Mouse (Mus musculus) left cerebral cortex, postnatal 4 days (tissue): Measurements from ENCODE around the gene Hsp90ab1. TPM values are rescaled to one million over a fixed set of nuclear protein-coding genes. Genes with fewer than 3 reads are reported as not detected.
A peak's percentile ranks its signal among the peaks of the same experiment; 100 is the strongest.

Experiments
- DNase-seq: peaks from one replicate; pipeline ENCODE4 v3.0.0-alpha.2; 2022
- intact Hi-C: fragments of 180-260 bp; cut with DNase I; formaldehyde crosslinking; loops from one replicate; pipeline ENCODE4 v1.15.1; 2025
- total RNA-seq, 2 experiments: library from RNA; stranded (reverse); gene quantifications; 2 replicates each; pipeline ENCODE4 v1.2.3; 2021

Hsp90ab1 gene
- total RNA-seq, 2 experiments from 2014 or later = 1,680 to 1,682 TPM

- peak; percentile 62 for DNase-seq
- intact Hi-C loops = no loop called here
Measured at GRCm38 (mm10) chr17:45544873-45545277, 28.2 kb downstream of the Hsp90ab1 start.

GRCm38 (mm10) chr17:45544001-45544872 is 28.8 kb downstream of the Hsp90ab1 start:
- peak; percentile 77 for DNase-seq
- intact Hi-C loops = no loop called here

- intact Hi-C loops = no loop called here
Measured at GRCm38 (mm10) chr17:45543115-45543514, 30.0 kb downstream of the Hsp90ab1 start.

GRCm38 (mm10) chr17:45542705-45543104 is 30.4 kb downstream of the Hsp90ab1 start:
- peak; percentile 62 for DNase-seq
- intact Hi-C loops = no loop called here

More at GRCm38 (mm10) chr17:45543115-45543514, 30.0 kb downstream of the Hsp90ab1 start:
- DNase-seq = no peak

- intact Hi-C loops = no loop called here
- no peak for DNase-seq
Measured at GRCm38 (mm10) chr17:45542129-45542528, 30.9 kb downstream of the Hsp90ab1 start.

GRCm38 (mm10) chr17:45539664-45540063 is 33.4 kb downstream of the Hsp90ab1 start:
- intact Hi-C loops = no loop called here
- DNase-seq = no peak

- intact Hi-C loops = no loop called here
Measured at GRCm38 (mm10) chr17:45538394-45538793, 34.7 kb downstream of the Hsp90ab1 start.

GRCm38 (mm10) chr17:45536264-45536663 is 36.8 kb downstream of the Hsp90ab1 start:
- no peak for DNase-seq
- intact Hi-C loops = no loop called here

More at GRCm38 (mm10) chr17:45538394-45538793, 34.7 kb downstream of the Hsp90ab1 start:
- no peak for DNase-seq

- intact Hi-C loops = no loop called here
- no peak for DNase-seq
Measured at GRCm38 (mm10) chr17:45532896-45533295, 40.2 kb downstream of the Hsp90ab1 start.

GRCm38 (mm10) chr17:45530346-45530782 is 42.7 kb downstream of the Hsp90ab1 start:
- peak; percentile 96 for DNase-seq
- intact Hi-C loops = no loop called here

- intact Hi-C loops = no loop called here
- DNase-seq = no peak
Measured at GRCm38 (mm10) chr17:45526571-45526970, 46.5 kb downstream of the Hsp90ab1 start.

- intact Hi-C loops = no loop called here
Measured at GRCm38 (mm10) chr17:45524961-45525360, 48.1 kb downstream of the Hsp90ab1 start.

GRCm38 (mm10) chr17:45523263-45523662 is 49.8 kb downstream of the Hsp90ab1 start, which contains the start of gene Tcte1:
Gene Tcte1, plus strand, starts transcription at chr17:45523434.
- DNase-seq = peak; percentile 73
- intact Hi-C loops = no loop called here

More at GRCm38 (mm10) chr17:45524961-45525360, 48.1 kb downstream of the Hsp90ab1 start:
- DNase-seq = peak; percentile 90

- no peak for DNase-seq
- intact Hi-C loops = no loop called here
Measured at GRCm38 (mm10) chr17:45520136-45520535, 52.9 kb downstream of the Hsp90ab1 start.

GRCm38 (mm10) chr17:45518766-45519475 is 54.1 kb downstream of the Hsp90ab1 start:
- DNase-seq = peak; percentile 90
- intact Hi-C loops = loop anchor here (5.0 kb wide), 1 partner anchor 33 kb away; no protein-coding TSS in a partner anchor

Other genes starting within 250 kb of the Hsp90ab1 start
- gene Cdc5l, start 139.5 kb downstream of the Hsp90ab1 start, total RNA-seq = 10 to 100 TPM; 56.5 to 57.1 TPM
- gene Spats1, start 97.9 kb downstream of the Hsp90ab1 start, total RNA-seq = 1 to 10 TPM; 2.0 to 3.0 TPM
- 10 to 100 TPM; 24.2 to 26.2 TPM for gene Aars2, start 66.4 kb downstream of the Hsp90ab1 start, total RNA-seq
- gene Tcte1, start 49.8 kb downstream of the Hsp90ab1 start, total RNA-seq = under 1 TPM; 0.58 to 0.64 TPM
- gene Tmem151b, start 23.6 kb downstream of the Hsp90ab1 start, total RNA-seq = 10 to 100 TPM; 90.3 to 92.2 TPM
- gene Nfkbie, start 17.6 kb downstream of the Hsp90ab1 start, total RNA-seq = 1 to 10 TPM; 2.4 to 2.7 TPM
- gene Slc35b2, start 9.4 kb downstream of the Hsp90ab1 start, total RNA-seq = 10 to 100 TPM; 39.2 to 40.2 TPM
- 10 to 100 TPM; 68.8 to 69.9 TPM for gene Slc29a1, start 26.3 kb upstream of the Hsp90ab1 start, total RNA-seq
- gene Mymx, start 28.8 kb upstream of the Hsp90ab1 start, total RNA-seq = not detected
- gene Capn11, start 86.1 kb upstream of the Hsp90ab1 start, total RNA-seq = 1 to 10 TPM in 1 of 2 experiments, under 1 TPM in 1; 0.14 to 3.6 TPM
- 10 to 100 TPM; 49.2 to 55.7 TPM for gene Mrpl14, start 113.1 kb upstream of the Hsp90ab1 start, total RNA-seq
- 100 to 1,000 TPM; 272 to 284 TPM for gene Tmem63b, start 113.6 kb upstream of the Hsp90ab1 start, total RNA-seq
- not detected for gene 1600014C23Rik, start 160.6 kb upstream of the Hsp90ab1 start, total RNA-seq